Mouse (Mus musculus): ENCODE results near the gene Mrpl34. TPM values are rescaled to one million over a fixed set of nuclear protein-coding genes. Genes with fewer than 3 reads are reported as not detected.

The Mrpl34 gene
- polyA plus RNA-seq, 1 experiment from 2014 or later: 46.4 TPM

DNA sequence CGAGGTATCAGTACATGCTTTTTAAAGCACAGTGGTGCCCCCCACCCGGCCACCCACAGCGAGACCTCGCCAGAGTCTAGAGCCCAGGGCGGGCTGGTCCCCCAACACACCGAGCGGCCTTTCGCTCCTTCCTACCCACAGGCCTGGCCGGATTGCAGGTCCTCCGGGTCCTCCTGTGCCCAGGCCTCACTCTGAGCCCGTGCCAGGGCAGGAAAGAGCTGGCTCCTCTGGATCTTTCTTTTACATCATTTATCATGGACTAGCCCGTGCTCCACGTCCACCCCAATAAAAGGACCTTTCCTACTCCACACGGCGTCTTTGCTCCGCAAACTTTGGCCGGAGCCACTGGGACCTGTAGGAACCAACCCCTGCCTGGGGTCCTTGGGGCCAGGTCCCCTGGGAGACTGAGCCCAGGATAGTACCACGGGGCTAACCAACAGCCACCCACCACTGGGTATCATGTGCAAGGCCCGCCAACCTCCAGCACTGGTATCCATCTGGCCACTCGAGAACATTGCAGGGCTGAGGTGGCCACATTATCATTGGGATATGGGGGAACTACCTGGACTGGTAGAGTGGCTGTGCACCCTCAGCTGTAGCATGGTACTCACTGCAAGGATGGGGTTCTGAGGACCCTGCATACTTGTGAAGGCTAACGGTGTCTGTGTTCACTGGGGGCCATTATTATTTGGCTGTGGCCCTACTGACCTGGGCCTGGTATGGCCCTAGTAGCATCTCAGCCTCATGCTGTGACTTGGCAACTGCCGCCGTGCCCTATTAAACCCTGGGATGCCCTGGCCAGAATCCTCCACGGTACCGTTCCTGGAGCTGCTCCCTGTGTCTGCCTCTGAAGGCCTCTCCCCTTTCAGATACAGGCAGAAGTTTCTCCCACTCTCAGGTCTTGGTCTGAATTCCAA is 10.3 kb downstream of the Mrpl34 start:
- H3K4me3 ChIP-seq (ENCODE audit: inconsistent target): no peak overlapping the region
- H3K79me2 ChIP-seq (ENCODE audit: inconsistent target): peaks cover 22% of the 10 kb centered on the region
- H3K27ac ChIP-seq: no peak overlapping the region
- WGBS (ENCODE audit: missing documents): 89% methylated on average over 25 of the region's 25 CpGs
- peaks cover 24% of the 10 kb centered on the region for H3K36me3 ChIP-seq (ENCODE audit: inconsistent target)

DNA sequence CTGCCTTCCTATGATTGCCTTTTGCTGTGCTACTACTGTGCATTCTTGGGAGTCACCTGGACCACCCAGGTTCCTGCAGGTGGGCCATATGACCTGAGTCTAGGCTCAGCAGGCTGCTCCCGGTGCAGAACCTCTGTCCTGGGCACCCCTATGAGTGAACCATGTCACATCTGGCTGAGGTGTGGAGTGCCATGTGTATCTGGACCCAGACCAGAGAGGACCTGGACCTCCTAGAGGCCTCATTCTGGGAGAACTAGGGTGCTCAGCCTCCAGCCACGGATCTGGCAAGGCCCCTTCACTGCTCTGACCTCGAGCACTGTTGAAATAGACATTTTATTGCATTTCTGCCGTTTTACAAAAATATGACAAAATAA is 10.9 kb downstream of the Mrpl34 start:
- Histone ChIP-seq H3K27ac (no peak overlapping the region), H3K4me3 (ENCODE audit: inconsistent target) (no peak overlapping the region), H3K36me3 (ENCODE audit: inconsistent target) (peaks cover 24% of the 10 kb centered on the region), H3K79me2 (ENCODE audit: inconsistent target) (peaks cover 16% of the 10 kb centered on the region)
- WGBS (ENCODE audit: missing documents): 30% methylated on average over 4 of the region's 4 CpGs

DNA sequence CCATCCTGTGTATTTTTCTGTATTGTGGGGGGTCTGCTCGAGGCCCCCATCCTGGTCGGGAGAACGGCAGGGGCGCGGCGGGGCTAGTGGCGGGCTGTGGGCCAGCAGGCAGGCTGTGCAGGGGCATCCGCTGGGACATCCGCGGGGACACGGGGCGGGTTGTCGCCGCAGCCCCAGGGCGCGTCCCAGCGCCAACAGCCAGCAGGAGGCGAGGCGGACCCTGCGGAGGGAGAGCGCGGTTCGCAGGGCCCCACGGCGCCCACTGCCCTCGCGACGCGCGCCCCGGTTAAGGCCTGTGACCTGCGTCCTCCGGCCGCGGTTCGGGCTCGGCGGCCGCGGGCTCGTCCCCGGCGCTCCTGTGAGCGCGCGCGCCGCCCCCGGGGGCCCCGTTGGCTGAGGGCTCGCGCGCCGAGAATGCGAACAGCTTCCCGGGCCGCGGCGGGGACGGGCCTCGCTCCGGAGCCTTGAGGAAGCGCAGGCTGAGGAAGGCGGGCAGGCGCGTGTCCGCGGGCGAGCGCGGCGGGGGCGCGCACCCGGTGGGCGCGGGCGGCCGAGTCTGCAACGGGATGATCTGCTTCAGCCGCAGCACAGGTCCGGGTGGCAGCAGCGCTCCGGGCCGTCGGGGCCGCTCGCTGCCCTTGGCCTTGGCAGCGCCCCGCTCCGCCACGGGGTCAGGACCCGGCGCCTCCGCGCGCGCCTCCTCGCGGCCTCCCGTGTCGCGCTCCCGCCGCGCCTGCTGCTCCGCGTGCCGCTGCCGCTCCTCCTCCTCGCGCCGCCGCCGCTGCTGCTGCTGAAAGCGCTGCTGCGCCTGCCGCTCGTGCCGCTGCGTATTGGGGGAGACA is 11.6 kb downstream of the Mrpl34 start:
- Histone ChIP-seq H3K36me3 (ENCODE audit: inconsistent target) (peaks cover 24% of the 10 kb centered on the region), H3K27ac (no peak overlapping the region), H3K79me2 (ENCODE audit: inconsistent target) (peaks cover 9% of the 10 kb centered on the region), H3K4me3 (ENCODE audit: inconsistent target) (no peak overlapping the region)
- WGBS (ENCODE audit: missing documents): under 1% methylated on average over 89 of the region's 121 CpGs

DNA sequence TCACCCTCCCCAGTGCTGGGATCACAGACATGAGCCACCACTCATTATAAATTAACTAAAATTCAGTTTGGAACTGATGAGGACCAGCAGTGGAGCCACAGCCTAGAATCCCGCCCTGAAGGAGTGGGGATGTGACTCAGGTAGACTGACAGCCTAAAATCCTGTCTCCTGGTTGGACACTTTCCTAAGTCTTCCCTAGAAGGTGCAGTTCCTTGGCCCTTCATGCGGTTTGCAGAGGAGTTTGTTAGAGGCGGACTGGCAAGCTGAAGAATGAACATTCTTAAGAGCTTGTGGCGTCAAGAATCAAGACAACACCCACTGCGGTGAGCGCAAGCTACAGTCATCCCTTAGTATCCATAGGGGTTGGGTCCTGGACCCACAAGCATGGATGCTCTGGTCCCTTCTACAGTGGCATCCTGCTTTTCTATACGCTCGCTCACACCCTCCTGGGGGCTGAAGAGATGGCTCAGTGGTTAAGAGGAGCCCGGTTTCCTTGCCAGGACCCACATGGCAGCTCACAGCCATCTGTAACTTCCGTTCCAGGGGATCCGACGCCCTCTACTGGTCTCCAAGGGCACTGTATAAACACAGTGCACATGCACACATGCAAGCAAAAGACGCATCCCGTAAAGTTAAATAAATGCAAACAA is 12.6 kb downstream of the Mrpl34 start:
- Histone ChIP-seq H3K79me2 (ENCODE audit: inconsistent target) (no peaks in the 10 kb centered on the region), H3K27ac (no peak overlapping the region), H3K4me3 (ENCODE audit: inconsistent target) (no peak overlapping the region; the same call in 1 of the 2 replicates), H3K36me3 (ENCODE audit: inconsistent target) (peaks cover 15% of the 10 kb centered on the region)
- 63% methylated on average over 14 of the region's 14 CpGs for WGBS (ENCODE audit: missing documents)

DNA sequence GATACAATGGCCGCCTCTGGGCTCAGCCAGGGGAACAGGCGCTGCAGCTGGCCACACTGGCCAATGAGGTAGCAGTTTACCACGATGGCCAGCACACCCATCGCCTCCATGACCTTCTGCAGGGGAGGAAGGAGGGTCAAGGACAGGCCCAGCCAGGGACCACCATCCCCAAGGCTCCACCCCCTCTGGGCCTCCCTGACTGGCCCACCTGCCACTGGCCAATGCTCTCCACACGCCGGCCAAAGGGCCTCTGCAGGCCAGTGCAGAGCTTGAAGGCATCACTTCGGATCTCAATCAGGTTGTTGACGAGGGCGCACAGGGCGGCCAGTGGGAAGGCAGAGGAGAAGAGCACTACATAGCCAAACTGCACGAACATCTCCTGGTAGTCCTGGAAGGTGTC is 14.2 kb downstream of the Mrpl34 start:
- H3K4me3 ChIP-seq (ENCODE audit: inconsistent target): no peak overlapping the region
- no peaks in the 10 kb centered on the region for H3K79me2 ChIP-seq (ENCODE audit: inconsistent target)
- H3K27ac ChIP-seq: no peak overlapping the region
- 95% methylated on average over 8 of the region's 11 CpGs for WGBS (ENCODE audit: missing documents)
- 0 out of 2 replicates have a peak, but pooled peaks cover under 1% of the 10 kb centered on the region for H3K36me3 ChIP-seq (ENCODE audit: inconsistent target)

DNA sequence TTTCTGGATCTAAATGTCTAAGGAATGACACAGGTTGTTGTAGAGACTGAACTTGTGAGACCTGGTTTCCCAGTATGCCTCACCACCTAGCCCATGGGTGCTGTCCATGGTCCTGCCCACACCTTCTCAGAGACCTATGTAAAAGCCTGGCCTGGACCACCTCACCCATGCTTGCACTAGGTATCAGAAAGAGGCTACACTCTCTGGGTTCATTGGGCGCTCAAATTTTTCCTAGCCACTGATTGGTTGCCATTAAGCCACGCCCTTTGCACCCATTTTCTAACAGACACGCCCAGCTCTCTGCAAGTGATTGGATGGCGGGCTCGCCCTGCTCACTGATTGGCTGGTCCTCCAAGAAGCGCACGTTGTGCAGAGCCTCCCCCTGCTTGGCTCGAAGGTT is 19.2 kb downstream of the Mrpl34 start:
- no peak overlapping the region for H3K27ac ChIP-seq
- H3K36me3 ChIP-seq (ENCODE audit: inconsistent target): no peaks in the 10 kb centered on the region
- H3K4me3 ChIP-seq (ENCODE audit: inconsistent target): no peak overlapping the region
- no peaks in the 10 kb centered on the region; the same call in 1 of the 2 replicates for H3K79me2 ChIP-seq (ENCODE audit: inconsistent target)
- 83% methylated on average over 8 of the region's 8 CpGs for WGBS (ENCODE audit: missing documents)

DNA sequence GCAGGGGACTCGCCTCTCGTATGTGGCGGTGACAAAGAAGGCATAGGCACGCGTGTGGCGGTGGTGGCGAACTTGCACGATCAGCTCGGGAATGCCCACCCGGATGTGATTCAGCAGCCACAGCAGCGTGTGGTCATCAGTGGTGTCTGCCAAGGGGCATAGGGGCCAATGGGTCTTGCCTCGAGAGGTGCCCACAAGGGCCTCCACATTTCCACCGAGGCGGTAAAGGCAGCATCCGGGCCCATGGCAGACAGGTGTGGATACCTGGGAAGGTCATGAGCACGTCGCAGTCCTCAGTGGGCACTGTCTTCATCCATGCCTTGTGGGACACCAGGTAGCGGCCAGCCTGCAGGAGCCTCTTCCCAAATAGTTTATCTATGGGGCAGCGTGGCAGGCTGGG is 20.0 kb downstream of the Mrpl34 start:
- H3K36me3 ChIP-seq (ENCODE audit: inconsistent target): no peaks in the 10 kb centered on the region
- peaks cover 7% of the 10 kb centered on the region for H3K79me2 ChIP-seq (ENCODE audit: inconsistent target)
- no peak overlapping the region for H3K27ac ChIP-seq
- WGBS (ENCODE audit: missing documents): 94% methylated on average over 19 of the region's 19 CpGs
- H3K4me3 ChIP-seq (ENCODE audit: inconsistent target): peak overlapping the region; percentile 27; the same call in 1 of the 2 replicates

DNA sequence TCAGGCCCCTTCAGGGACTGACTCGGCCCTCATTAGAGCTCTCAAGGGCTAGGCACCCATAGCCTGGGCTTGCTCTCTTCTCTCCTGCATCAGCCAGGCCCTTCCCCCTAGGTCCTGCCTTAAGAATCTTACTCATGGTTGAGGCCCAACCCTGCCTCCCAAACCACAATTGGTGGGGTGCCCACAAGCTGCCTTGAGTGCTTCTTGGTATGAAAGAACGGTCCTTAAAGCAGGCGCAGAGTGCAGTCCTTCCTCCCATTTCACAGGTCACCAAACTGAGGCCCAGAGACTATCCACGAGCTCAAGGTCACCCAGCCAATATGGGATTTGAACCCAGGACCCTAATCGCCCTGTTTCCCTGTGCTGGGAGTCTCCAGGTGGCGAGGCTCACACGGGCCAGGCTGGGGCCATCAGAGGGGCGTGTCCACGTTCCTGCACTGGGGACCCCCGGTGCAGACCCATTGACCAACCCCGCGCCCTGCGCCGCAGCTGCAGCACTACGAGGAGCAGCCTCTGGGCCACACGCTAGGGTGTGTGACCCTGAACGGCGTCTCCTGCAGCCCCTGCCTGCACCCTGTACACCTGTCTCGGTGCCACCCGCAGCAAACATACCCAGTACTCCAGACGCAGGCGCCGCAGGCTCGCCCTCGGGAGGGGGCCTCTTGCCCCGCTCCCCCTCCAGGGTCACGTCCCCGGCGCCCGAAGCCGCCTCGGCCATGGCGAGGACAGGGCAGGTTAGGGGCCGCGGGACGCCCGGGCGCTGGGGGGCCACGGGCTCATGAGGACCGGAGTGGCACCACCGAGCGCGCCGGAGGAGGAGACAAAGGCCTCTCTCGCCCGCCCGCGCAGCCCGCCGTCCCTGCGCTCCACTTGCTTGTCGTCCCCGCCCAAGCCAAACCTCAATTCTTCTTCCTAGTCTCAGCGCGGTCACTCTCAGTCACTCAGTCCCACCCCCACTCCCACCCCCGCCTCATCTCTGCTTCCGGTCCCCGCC is 20.7 kb downstream of the Mrpl34 start, which contains the start of gene Ano8:
Ano8 (minus strand) TSS at position 822 of the 994 bp plus-strand sequence.
- peaks cover 12% of the 10 kb centered on the region for H3K79me2 ChIP-seq (ENCODE audit: inconsistent target)
- no peak within 1 kb of the TSS for H3K27ac ChIP-seq
- H3K36me3 ChIP-seq (ENCODE audit: inconsistent target): peaks cover 3% of the 10 kb centered on the region; the same call in 1 of the 2 replicates
- WGBS (ENCODE audit: missing documents): 6% methylated on average over 53 of the region's 58 CpGs
- H3K4me3 ChIP-seq (ENCODE audit: inconsistent target): peak within 1 kb of the TSS; percentile 27

DNA sequence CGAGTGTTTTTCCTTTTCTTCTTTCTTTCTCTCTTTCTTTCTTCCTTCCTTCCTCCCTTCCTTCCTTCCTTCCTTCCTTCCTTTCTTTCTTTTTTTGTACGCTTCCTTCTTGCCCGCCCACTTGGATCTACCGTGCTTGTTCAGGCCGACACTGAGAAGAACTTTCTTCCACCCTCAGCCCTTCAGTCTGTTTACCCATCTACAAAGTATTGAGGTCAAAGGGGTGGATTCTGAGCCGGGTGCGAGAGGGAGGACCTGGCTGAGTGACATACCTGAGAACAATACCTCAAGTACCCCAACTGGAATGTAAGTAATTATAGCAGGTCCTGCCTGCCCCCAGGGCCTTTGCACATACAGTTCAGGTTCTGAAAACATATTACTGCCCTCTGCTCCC is 21.4 kb downstream of the Mrpl34 start:
- WGBS (ENCODE audit: missing documents): 34% methylated on average over 4 of the region's 7 CpGs
- no peak overlapping the region for H3K27ac ChIP-seq
- H3K36me3 ChIP-seq (ENCODE audit: inconsistent target): peaks cover 10% of the 10 kb centered on the region; the same call in 1 of the 2 replicates
- no peak overlapping the region for H3K4me3 ChIP-seq (ENCODE audit: inconsistent target)
- peaks cover 12% of the 10 kb centered on the region for H3K79me2 ChIP-seq (ENCODE audit: inconsistent target)

DNA sequence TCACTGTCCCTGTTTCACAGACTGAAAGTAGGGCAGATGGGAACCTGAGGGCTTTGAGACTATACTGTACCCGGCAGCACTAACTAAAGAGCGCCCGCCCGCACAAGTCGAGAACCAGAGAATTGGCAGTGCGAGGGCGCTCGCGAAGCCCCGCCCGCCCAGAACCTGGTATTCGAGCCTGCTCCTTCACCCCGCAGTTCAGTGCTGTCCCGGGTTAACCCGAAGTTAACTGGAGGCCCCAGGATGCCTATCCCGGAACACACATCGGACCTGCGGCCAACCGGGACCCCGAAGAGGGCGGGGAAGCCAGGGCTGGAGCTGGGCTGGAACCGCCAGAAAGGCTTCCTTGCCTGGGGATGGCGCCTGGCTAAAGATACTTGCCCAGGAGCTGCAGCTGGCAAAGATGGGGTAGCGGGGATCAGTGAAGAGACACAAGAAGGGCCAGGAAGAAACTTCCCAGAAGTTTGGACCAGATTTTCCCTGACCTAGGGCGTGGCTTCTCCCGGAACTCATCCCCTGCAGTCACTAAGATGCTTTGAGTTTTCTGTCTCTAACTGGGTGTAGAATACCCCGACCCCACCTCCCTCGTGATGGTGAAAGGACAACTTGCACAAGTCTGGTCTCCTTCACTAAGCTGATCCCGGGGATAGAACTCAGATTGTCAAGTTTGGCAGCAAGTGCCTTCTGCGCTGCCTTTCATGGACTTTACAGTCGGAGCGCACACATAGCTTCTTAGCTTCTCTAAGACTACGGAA is 23.1 kb downstream of the Mrpl34 start, which contains the start of gene Gtpbp3:
Gtpbp3 (plus strand) TSS at position 413 of the 755 bp plus-strand sequence.
- peak within 1 kb of the TSS; percentile 62 for H3K27ac ChIP-seq
- peaks cover 12% of the 10 kb centered on the region for H3K79me2 ChIP-seq (ENCODE audit: inconsistent target)
- peak within 1 kb of the TSS; percentile 72 for H3K4me3 ChIP-seq (ENCODE audit: inconsistent target)
- under 1% methylated on average over 33 of the region's 33 CpGs for WGBS (ENCODE audit: missing documents)
- H3K36me3 ChIP-seq (ENCODE audit: inconsistent target): peaks cover 18% of the 10 kb centered on the region; the same call in 1 of the 2 replicates

DNA sequence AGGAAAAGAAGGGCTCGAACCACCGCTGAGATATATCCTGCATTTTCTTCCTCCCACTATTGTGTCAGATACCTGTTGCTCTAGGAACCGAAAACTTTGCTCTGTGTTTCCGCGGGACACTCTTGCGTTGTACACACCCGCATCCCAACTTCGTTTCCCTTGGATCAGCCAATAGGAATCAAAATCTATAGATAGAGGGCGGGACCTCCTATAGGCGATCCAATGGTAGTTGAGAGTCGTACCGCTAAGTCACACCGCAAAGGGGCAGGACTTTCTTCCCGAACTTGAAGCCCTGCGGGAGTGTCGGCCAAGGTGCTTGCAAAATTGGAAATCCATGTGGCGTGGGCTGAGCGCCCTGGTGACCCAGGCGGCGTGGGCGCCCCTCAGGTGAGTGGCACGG is 23.7 kb downstream of the Mrpl34 start:
- Histone ChIP-seq H3K36me3 (ENCODE audit: inconsistent target) (peaks cover 18% of the 10 kb centered on the region; the same call in 1 of the 2 replicates), H3K79me2 (ENCODE audit: inconsistent target) (peaks cover 12% of the 10 kb centered on the region), H3K4me3 (ENCODE audit: inconsistent target) (peak overlapping the region; percentile 72), H3K27ac (peak overlapping the region; percentile 62)
- WGBS (ENCODE audit: missing documents): 0% methylated on average over 22 of the region's 22 CpGs

DNA sequence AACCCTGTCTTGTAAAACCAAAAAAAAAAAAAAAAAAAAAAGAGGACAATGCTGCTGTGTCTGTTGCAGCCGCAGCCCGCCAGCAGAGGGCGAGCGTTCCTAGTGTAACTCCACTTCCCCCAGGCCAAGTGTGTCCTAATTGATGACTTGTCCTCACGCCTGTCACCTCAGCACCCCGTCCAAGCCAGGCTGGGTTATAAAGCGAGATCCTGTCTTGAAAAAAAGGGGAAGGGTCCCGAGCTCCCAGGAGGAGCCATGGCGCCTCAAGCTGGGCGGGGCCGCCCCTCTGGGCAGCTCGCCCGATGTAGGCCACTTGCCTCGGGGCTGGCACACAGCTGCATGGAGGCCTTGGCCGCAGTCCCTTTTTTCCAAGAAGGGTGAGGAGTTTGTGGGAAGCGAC is 30.3 kb downstream of the Mrpl34 start:
- Histone ChIP-seq H3K27ac (no peak overlapping the region), H3K79me2 (ENCODE audit: inconsistent target) (peaks cover 2% of the 10 kb centered on the region; the same call in 1 of the 2 replicates), H3K4me3 (ENCODE audit: inconsistent target) (no peak overlapping the region), H3K36me3 (ENCODE audit: inconsistent target) (peaks cover 27% of the 10 kb centered on the region; the same call in 1 of the 2 replicates)
- WGBS (ENCODE audit: missing documents): 25% methylated on average over 10 of the region's 16 CpGs

DNA sequence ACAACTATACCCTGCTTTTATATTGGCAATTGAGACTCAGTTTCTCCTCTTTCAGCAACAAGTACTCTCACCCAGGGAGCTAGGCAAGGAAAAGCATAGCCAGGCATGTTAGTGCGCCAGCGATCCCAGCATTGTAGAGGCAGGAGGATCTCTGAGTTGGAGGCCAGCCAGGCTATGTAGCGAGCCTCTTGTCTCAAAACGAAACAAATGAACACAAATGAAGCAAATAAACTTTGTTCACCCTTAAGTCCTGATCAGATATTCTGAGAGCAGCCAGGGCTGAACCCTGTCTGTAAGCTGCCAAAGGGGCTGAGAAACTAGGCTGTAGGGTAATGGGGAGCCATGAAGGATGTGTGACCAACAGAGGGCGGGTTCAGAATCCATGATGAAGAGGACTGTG is 31.1 kb downstream of the Mrpl34 start:
- Histone ChIP-seq H3K4me3 (ENCODE audit: inconsistent target) (no peak overlapping the region), H3K79me2 (ENCODE audit: inconsistent target) (no peaks in the 10 kb centered on the region), H3K27ac (no peak overlapping the region), H3K36me3 (ENCODE audit: inconsistent target) (peaks cover 20% of the 10 kb centered on the region; the same call in 1 of the 2 replicates)
- WGBS (ENCODE audit: missing documents): 94% methylated on average over 5 of the region's 5 CpGs
